Mouse (Mus musculus) ovary, postnatal 36 days (tissue): Measurements from ENCODE around the gene Ptprt.

Experiments
- DNase-seq: peaks from one replicate; pipeline ENCODE4 v3.0.0; 2022; ENCODE audit warnings: low spot score, mixed read lengths

Gene Ptprt

GRCm38 (mm10) chr2:162411014-162411413 lies 249.9 kb downstream of the Ptprt start:
- no peak for DNase-seq

GRCm38 (mm10) chr2:162409245-162409644 lies 251.7 kb downstream of the Ptprt start:
- no peak for DNase-seq

GRCm38 (mm10) chr2:162401316-162402100 lies 259.4 kb downstream of the Ptprt start:
- no peak for DNase-seq

GRCm38 (mm10) chr2:162394601-162395000 lies 266.3 kb downstream of the Ptprt start:
- no peak for DNase-seq

- no peak for DNase-seq
Observed at GRCm38 (mm10) chr2:162391834-162392233, 269.1 kb downstream of the Ptprt start.

- DNase-seq: no peak
Observed at GRCm38 (mm10) chr2:162377309-162377708, 283.6 kb downstream of the Ptprt start.

- DNase-seq: no peak
Observed at GRCm38 (mm10) chr2:162349047-162349446, 311.9 kb downstream of the Ptprt start.

GRCm38 (mm10) chr2:162341846-162342245 lies 319.1 kb downstream of the Ptprt start:
- no peak for DNase-seq

- no peak for DNase-seq
Observed at GRCm38 (mm10) chr2:162340231-162340630, 320.7 kb downstream of the Ptprt start.

GRCm38 (mm10) chr2:162332066-162332683 lies 328.8 kb downstream of the Ptprt start:
- DNase-seq: no peak

- DNase-seq: no peak
Observed at GRCm38 (mm10) chr2:162329430-162329829, 331.5 kb downstream of the Ptprt start.

- no peak for DNase-seq
Observed at GRCm38 (mm10) chr2:162322411-162322810, 338.5 kb downstream of the Ptprt start.

- no peak for DNase-seq
Observed at GRCm38 (mm10) chr2:162307996-162308395, 353.0 kb downstream of the Ptprt start.

- no peak for DNase-seq
Observed at GRCm38 (mm10) chr2:162294070-162294469, 366.9 kb downstream of the Ptprt start.

- no peak for DNase-seq
Observed at GRCm38 (mm10) chr2:162282606-162283005, 378.3 kb downstream of the Ptprt start.

GRCm38 (mm10) chr2:162282121-162282520 lies 378.8 kb downstream of the Ptprt start:
- no peak for DNase-seq

- DNase-seq: no peak
Observed at GRCm38 (mm10) chr2:162273826-162274225, 387.1 kb downstream of the Ptprt start.

- no peak for DNase-seq
Observed at GRCm38 (mm10) chr2:162251272-162251671, 409.7 kb downstream of the Ptprt start.

- no peak for DNase-seq
Observed at GRCm38 (mm10) chr2:162248296-162248695, 412.7 kb downstream of the Ptprt start.

- no peak for DNase-seq
Observed at GRCm38 (mm10) chr2:162222476-162222875, 438.5 kb downstream of the Ptprt start.

- no peak for DNase-seq
Observed at GRCm38 (mm10) chr2:162220586-162220985, 440.4 kb downstream of the Ptprt start.

GRCm38 (mm10) chr2:162219507-162219906 lies 441.4 kb downstream of the Ptprt start:
- DNase-seq: no peak

GRCm38 (mm10) chr2:162217896-162218295 lies 443.1 kb downstream of the Ptprt start:
- DNase-seq: no peak

GRCm38 (mm10) chr2:162212397-162212796 lies 448.6 kb downstream of the Ptprt start:
- DNase-seq: no peak
